Mouse (Mus musculus) liver, embryonic 11.5 days (tissue): Measurements from ENCODE around the gene Sbno2. TPM values are rescaled to one million over a fixed set of nuclear protein-coding genes. Genes with fewer than 3 reads are reported as not detected.
A peak's percentile ranks its signal among the peaks of the same experiment; 100 is the strongest.
"Not testable (repeated sequence)": the region's sequence is repeated elsewhere in the genome, so short reads cannot be mapped to it uniquely, and the experiment has no call there.

Experiments used
- ATAC-seq: fragments of 200-750 bp; cut with Nextera tagmentation; replicated peaks from 2 replicates; pipeline ENCODE4 v1.8.0; 2017; ENCODE audit warnings: moderate number of reproducible peaks, mild to moderate bottlenecking, moderate TSS enrichment, moderate library complexity; ENCODE audit not compliant: low FRiP score
- DNase-seq: peaks from one replicate; pipeline ENCODE4 v3.0.0-alpha.2; 2017; ENCODE audit warnings: low spot score
- H3K27ac ChIP-seq: fragments of 300-500 bp; sonication (generic); 2 replicates; pipeline ENCODE4 v1.5.1; 2014; ENCODE audit warnings: mild to moderate bottlenecking, low read depth, low read length, control low read depth
- H3K27me3 ChIP-seq: fragments of 300-500 bp; sonication (generic); replicated peaks from 2 replicates; pipeline ENCODE4 v1.6.1; 2014; ENCODE audit warnings: low read length, mixed read lengths; ENCODE audit not compliant: control insufficient read depth, insufficient read depth
- H3K36me3 ChIP-seq: fragments of 300-500 bp; sonication (generic); 2 replicates; pipeline ENCODE4 v1.6.1; 2014; ENCODE audit warnings: mild to moderate bottlenecking, low read length, moderate library complexity, mixed read lengths; ENCODE audit not compliant: control insufficient read depth, insufficient read depth
- H3K4me1 ChIP-seq: fragments of 300-500 bp; sonication (generic); replicated peaks from 2 replicates; pipeline ENCODE4 v1.6.1; 2014; ENCODE audit warnings: low read length, mixed read lengths; ENCODE audit not compliant: control insufficient read depth, insufficient read depth
- H3K4me2 ChIP-seq: fragments of 300-500 bp; sonication (generic); 2 replicates; pipeline ENCODE4 v1.6.1; 2014; ENCODE audit warnings: mild to moderate bottlenecking, control low read depth, moderate library complexity
- H3K4me3 ChIP-seq: fragments of 300-500 bp; sonication (generic); 2 replicates; pipeline ENCODE4 v1.5.1; 2014; ENCODE audit warnings: low read depth, low read length, control low read depth
- H3K9ac ChIP-seq: fragments of 300-500 bp; sonication (generic); 2 replicates; pipeline ENCODE4 v1.6.1; 2014; ENCODE audit warnings: low read depth, low read length, control low read depth
- H3K9me3 ChIP-seq: fragments of 300-500 bp; sonication (generic); 2 replicates; pipeline ENCODE4 v1.6.1; 2016; ENCODE audit warnings: low read length, inconsistent platforms, mixed read lengths; ENCODE audit not compliant: control insufficient read depth
- WGBS: fragments of 180-500 bp; shearing (Covaris S2); extraction: QIAGEN DNeasy Blood & Tissue Kit; methylation state at CpG from one replicate; pipeline ENCODE4 v1.1.7; 2014; 5-methylcytosine and 5-hydroxymethylcytosine counted together
- polyA plus RNA-seq: library from polyadenylated mRNA; unstranded; fragments of >200 nt; fragmentation: Nextera tagmentation; extraction: Ambion mirVana; gene quantifications from 2 replicates; pipeline ENCODE4 v1.2.1, GENCODE M21; 2014

Sbno2 gene
- polyA plus RNA-seq, 1 experiment from 2014 or later = 19.2 TPM

DNA sequence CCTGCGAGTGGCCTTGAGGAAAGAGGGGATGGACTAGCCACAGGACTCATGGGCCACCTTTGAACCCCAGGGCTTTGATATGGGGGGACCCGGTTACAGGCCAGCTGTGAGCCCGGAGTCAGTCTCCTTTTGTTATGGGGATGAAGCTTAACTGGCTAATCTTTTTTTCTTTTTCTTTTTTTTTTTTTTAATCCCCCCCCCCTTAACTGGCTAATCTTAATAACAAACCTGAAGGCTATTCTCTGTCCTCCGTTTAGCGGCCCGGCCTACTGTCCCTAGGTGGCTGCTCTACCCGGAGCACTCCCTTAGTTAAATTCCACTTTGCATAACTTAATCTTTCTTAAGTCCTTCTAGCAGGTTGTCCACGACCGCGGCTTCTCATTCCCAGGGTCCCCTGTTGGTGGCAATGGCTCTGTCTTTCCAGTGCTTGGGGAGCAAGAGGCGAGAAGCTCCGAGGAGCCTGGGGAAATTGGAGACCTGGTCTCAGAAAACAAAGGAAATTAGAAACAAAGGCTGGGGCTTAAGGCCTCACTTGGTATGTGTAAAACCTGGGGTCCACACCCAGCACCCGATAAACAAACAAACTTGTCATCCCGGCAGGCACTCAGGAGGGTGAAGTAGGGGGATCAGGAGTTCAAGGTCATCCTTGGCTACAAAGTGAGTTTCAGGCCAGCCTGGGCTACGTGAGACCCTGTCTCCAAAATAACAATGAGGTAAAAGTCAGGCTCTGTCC lies 54.3 kb downstream of the Sbno2 start:
- ATAC-seq = no peak
- H3K4me3 ChIP-seq = no peak overlapping the region
- H3K27ac ChIP-seq = peak overlapping the region; percentile 99
- H3K9me3 ChIP-seq = no peaks in the 10 kb centered on the region
- H3K9ac ChIP-seq = peak overlapping the region; percentile 31; the same call in 1 of the 2 replicates
- DNase-seq = no peak
- peaks cover 7% of the 10 kb centered on the region; the same call in 1 of the 2 replicates for H3K36me3 ChIP-seq
- H3K4me2 ChIP-seq = no peak overlapping the region; the same call in none of the 2 replicates
- WGBS = 48% methylated on average over 15 of the region's 15 CpGs
- H3K4me1 ChIP-seq = peaks cover 55% of the 10 kb centered on the region
- no peaks in the 10 kb centered on the region for H3K27me3 ChIP-seq

DNA sequence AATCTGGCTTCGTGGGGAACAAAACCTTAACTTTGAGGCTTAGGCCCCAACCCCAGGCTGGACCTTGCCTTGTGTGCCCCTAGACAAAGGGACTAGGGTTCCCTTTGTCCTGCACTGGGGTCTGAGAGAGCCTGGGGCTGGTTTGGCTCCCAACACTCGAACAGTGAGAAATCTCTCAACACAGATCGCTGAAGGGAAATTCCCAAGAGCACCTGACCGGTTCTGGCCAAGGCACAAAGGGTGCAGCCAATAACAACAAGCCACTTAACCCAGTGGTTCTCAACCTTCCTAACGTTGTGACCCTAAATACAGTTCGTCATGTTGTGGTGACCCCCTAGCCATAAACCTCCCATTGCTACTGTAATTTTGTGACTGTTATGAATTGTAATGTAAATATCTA lies 55.1 kb downstream of the Sbno2 start:
- Histone ChIP-seq H3K9me3 (no peaks in the 10 kb centered on the region), H3K4me3 (no peak overlapping the region), H3K9ac (no peak overlapping the region), H3K27ac (peak overlapping the region; percentile 41; the same call in 1 of the 2 replicates), H3K4me1 (peaks cover 49% of the 10 kb centered on the region), H3K27me3 (no peaks in the 10 kb centered on the region), H3K36me3 (peaks cover under 1% of the 10 kb centered on the region; the same call in 1 of the 2 replicates), H3K4me2 (no peak overlapping the region)
- WGBS = 60% methylated on average over 6 of the region's 6 CpGs
- no peak for DNase-seq
- ATAC-seq = no peak

GRCm38 (mm10) chr10:80048834-80049233 lies 56.5 kb downstream of the Sbno2 start:
- peak overlapping the region; percentile 2 for H3K9ac ChIP-seq
- WGBS = 39% methylated on average over 3 of the region's 3 CpGs
- no peaks in the 10 kb centered on the region for H3K27me3 ChIP-seq
- DNase-seq = no peak
- no peaks in the 10 kb centered on the region for H3K36me3 ChIP-seq
- H3K9me3 ChIP-seq = no peaks in the 10 kb centered on the region
- no peak overlapping the region for H3K4me2 ChIP-seq
- H3K4me3 ChIP-seq = no peak overlapping the region
- no peak for ATAC-seq
- H3K27ac ChIP-seq = peak overlapping the region; percentile 32; the same call in 1 of the 2 replicates
- H3K4me1 ChIP-seq = peaks cover 45% of the 10 kb centered on the region

DNA sequence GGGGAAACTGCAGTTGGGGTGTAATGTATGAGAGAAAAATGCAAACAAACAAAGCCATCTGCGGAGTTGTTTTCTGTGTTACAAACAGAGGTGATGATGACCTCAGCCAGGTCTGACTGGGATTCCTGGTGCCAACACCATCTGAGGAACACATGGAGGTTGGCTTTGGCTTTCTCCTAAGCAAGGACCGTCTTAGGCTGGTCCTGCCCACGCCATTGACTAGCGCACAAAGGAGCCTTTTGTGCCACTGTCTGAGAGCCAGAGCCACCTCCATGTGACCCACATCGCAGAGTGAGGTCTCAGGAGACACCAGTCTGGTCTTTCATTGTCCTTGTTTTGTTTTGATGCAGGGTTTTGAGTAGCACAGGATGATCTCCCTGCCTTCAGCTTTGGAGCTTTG lies 57.0 kb downstream of the Sbno2 start:
- 42% methylated on average over 5 of the region's 5 CpGs for WGBS
- DNase-seq (no peak), ATAC-seq (no peak)
- no peaks in the 10 kb centered on the region for H3K9me3 ChIP-seq
- H3K36me3 ChIP-seq = no peaks in the 10 kb centered on the region
- no peak overlapping the region for H3K4me3 ChIP-seq
- H3K4me1 ChIP-seq = peaks cover 45% of the 10 kb centered on the region
- no peaks in the 10 kb centered on the region for H3K27me3 ChIP-seq
- H3K27ac ChIP-seq = peak overlapping the region; percentile 32; the same call in 1 of the 2 replicates
- H3K9ac ChIP-seq = peak overlapping the region; percentile 25; the same call in 1 of the 2 replicates
- no peak overlapping the region; the same call in 1 of the 2 replicates for H3K4me2 ChIP-seq

DNA sequence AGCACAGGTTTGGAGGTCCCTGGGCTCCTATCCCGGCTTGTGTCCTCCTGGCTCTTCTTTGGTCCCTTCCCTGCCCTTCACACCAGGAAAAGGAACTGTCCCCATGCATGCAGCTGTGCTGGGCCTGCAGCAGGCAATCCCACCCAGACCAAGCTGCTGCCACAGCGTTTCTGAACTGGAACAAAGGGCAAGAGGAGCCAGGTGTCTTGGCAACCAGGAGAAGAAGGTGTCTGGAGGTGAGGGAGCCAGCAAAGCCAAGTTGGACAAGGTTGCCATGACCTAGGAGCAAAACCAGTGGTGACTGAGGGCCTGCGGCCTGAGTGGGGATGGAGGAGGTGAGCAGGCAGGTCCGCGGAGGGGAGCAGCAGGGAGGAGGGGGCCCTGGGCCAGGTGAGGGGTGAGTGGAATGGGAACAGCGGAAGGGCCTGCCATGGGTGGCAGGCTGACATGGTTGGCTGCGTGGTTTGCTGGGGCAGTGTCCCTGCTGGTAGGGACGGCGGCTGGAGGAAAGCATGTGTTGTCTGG lies 58.3 kb downstream of the Sbno2 start, which contains the start of gene Gpx4:
TSS of gene Gpx4 (plus strand) at position 126 of the 525 bp plus-strand sequence.
- H3K36me3 ChIP-seq = no peaks in the 10 kb centered on the region
- H3K4me1 ChIP-seq = peaks cover 35% of the 10 kb centered on the region
- H3K27me3 ChIP-seq = no peaks in the 10 kb centered on the region
- H3K4me2 ChIP-seq = no peak within 1 kb of the TSS
- H3K4me3 ChIP-seq = no peak within 1 kb of the TSS
- no peak for ATAC-seq
- DNase-seq = no peak
- 65% methylated on average over 9 of the region's 9 CpGs for WGBS
- no peaks in the 10 kb centered on the region for H3K9me3 ChIP-seq
- no peak within 1 kb of the TSS for H3K27ac ChIP-seq
- H3K9ac ChIP-seq = no peak within 1 kb of the TSS

- H3K9me3 ChIP-seq = no peaks in the 10 kb centered on the region
- H3K9ac ChIP-seq = no peak overlapping the region
- peaks cover 22% of the 10 kb centered on the region for H3K4me1 ChIP-seq
Measured at GRCm38 (mm10) chr10:80045766-80046165, 59.6 kb downstream of the Sbno2 start.

DNA sequence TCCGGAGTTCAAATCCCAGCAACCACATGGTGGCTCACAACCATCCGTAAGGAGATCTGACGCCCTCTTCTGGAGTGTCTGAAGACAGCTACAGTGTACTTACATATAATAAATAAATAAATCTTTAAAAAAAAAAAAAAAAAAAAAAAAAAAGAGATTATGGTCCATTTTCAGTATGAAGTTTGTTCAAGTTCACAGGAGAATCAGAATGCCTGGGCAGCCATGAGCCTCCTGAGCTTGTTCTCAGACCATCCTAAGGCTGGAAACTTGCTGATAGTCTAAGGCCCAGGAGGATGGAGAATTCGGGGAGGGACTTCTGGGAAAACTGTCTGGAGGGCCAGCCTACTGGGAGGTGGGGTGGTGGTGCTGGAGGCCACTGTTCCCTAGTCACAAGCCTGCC lies 60.0 kb downstream of the Sbno2 start:
- not testable (repeated sequence) for ATAC-seq, H3K9me3 ChIP-seq, H3K9ac ChIP-seq, H3K4me2 ChIP-seq, H3K27me3 ChIP-seq, H3K27ac ChIP-seq, H3K36me3 ChIP-seq, H3K4me3 ChIP-seq, DNase-seq
- H3K4me1 ChIP-seq = peaks cover 18% of the 10 kb centered on the region
- WGBS = 71% methylated on average over 2 of the region's 4 CpGs

More at GRCm38 (mm10) chr10:80045766-80046165, 59.6 kb downstream of the Sbno2 start:
- Histone ChIP-seq H3K4me3 (no peak overlapping the region), H3K27ac (no peak overlapping the region), H3K27me3 (no peaks in the 10 kb centered on the region), H3K4me2 (no peak overlapping the region), H3K36me3 (no peaks in the 10 kb centered on the region)
- ATAC-seq (no peak), DNase-seq (no peak)
- 80% methylated on average over 5 of the region's 5 CpGs for WGBS

DNA sequence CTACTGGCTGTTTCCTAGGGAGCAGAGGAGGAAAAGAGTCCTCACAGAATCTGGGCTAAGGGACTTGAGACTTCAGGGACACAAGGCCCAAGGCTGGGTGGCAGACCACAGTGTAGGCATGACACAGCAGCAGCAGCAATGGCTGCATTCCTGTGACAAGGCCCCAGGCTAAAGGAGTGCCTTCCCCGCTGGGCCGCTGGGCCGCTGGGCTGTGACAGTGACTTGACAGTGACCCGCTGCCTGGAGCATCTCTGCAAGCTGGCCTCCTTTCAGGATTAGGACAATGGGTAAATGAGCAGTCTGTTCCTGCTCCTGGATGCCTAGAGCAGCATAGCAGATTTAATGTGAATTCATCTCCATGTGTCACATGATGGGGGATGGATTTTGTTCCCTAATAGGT lies 61.3 kb downstream of the Sbno2 start:
- Histone ChIP-seq H3K27me3 (no peaks in the 10 kb centered on the region), H3K4me2 (no peak overlapping the region), H3K4me1 (peaks cover 15% of the 10 kb centered on the region), H3K27ac (no peak overlapping the region), H3K9me3 (no peaks in the 10 kb centered on the region), H3K36me3 (no peaks in the 10 kb centered on the region), H3K4me3 (no peak overlapping the region), H3K9ac (peak overlapping the region; percentile 38; the same call in 1 of the 2 replicates)
- DNase-seq (no peak), ATAC-seq (no peak)
- 66% methylated on average over 4 of the region's 4 CpGs for WGBS
